Mouse (Mus musculus) embryonic facial prominence, embryonic 12.5 days (tissue): ENCODE measurements around the gene Foxn3. TPM values are rescaled to one million over a fixed set of nuclear protein-coding genes. Genes with fewer than 3 reads are reported as not detected.

Experiments used
- ATAC-seq: fragments of 200-750 bp; cut with Nextera tagmentation; 2 replicates; pipeline ENCODE4 v1.8.0; 2017; ENCODE audit not compliant: insufficient number of reproducible peaks, insufficient read depth, low FRiP score, low TSS enrichment
- H3K27ac ChIP-seq: fragments of 300-500 bp; sonication (generic); 2 replicates; pipeline ENCODE4 v1.5.1; 2016; ENCODE audit warnings: mild to moderate bottlenecking
- H3K27me3 ChIP-seq: fragments of 300-500 bp; sonication (generic); 2 replicates; pipeline ENCODE4 v1.6.1; 2016; ENCODE audit warnings: mild to moderate bottlenecking, moderate library complexity
- H3K36me3 ChIP-seq: fragments of 300-500 bp; sonication (generic); 2 replicates; pipeline ENCODE4 v1.6.1; 2016; ENCODE audit warnings: mild to moderate bottlenecking
- H3K4me1 ChIP-seq: fragments of 300-500 bp; sonication (generic); 2 replicates; pipeline ENCODE4 v1.6.1; 2016
- H3K4me2 ChIP-seq: fragments of 300-500 bp; sonication (generic); replicated peaks from 2 replicates; pipeline ENCODE4 v1.6.1; 2016; ENCODE audit warnings: mild to moderate bottlenecking, moderate library complexity
- H3K4me3 ChIP-seq: fragments of 300-500 bp; sonication (generic); 2 replicates; pipeline ENCODE4 v1.5.1; 2016; ENCODE audit warnings: mild to moderate bottlenecking
- H3K9ac ChIP-seq: fragments of 300-500 bp; sonication (generic); 2 replicates; pipeline ENCODE4 v1.6.1; 2016; ENCODE audit warnings: mild to moderate bottlenecking, moderate library complexity
- H3K9me3 ChIP-seq: fragments of 300-500 bp; sonication (generic); 2 replicates; pipeline ENCODE4 v1.6.1; 2016; ENCODE audit warnings: mild to moderate bottlenecking, moderate library complexity
- WGBS: fragments of 180-500 bp; shearing (Covaris S2); methylation state at CpG from one replicate; pipeline ENCODE4 v1.1.7; 2016; 5-methylcytosine and 5-hydroxymethylcytosine counted together
- polyA plus RNA-seq: library from polyadenylated mRNA; unstranded; fragments of >200 nt; fragmentation: Nextera tagmentation; extraction: Ambion mirVana; gene quantifications from 2 replicates; pipeline ENCODE4 v1.2.1, GENCODE M21; 2016

Gene Foxn3
- polyA plus RNA-seq, 1 experiment from 2014 or later: 101 TPM

- Histone ChIP-seq H3K4me1 (no peaks in the 10 kb centered on the region), H3K4me2 (no peak overlapping the region), H3K36me3 (no peaks in the 10 kb centered on the region), H3K27ac (no peak overlapping the region), H3K9me3 (0 out of 2 replicates have a peak, but pooled peaks cover 3% of the 10 kb centered on the region), H3K27me3 (no peaks in the 10 kb centered on the region), H3K4me3 (no peak overlapping the region), H3K9ac (no peak overlapping the region)
- 87% methylated on average over 6 of the region's 6 CpGs for WGBS
- ATAC-seq: no peak
Measured at GRCm38 (mm10) chr12:99431541-99431940, 131.8 kb downstream of the Foxn3 start.

GRCm38 (mm10) chr12:99430992-99431391 is 132.4 kb downstream of the Foxn3 start:
- H3K36me3 ChIP-seq: no peaks in the 10 kb centered on the region
- 97% methylated on average over 3 of the region's 3 CpGs for WGBS
- no peaks in the 10 kb centered on the region for H3K4me1 ChIP-seq
- 0 out of 2 replicates have a peak, but pooled peaks cover 3% of the 10 kb centered on the region for H3K9me3 ChIP-seq
- no peak overlapping the region for H3K4me3 ChIP-seq
- ATAC-seq: no peak
- no peak overlapping the region for H3K9ac ChIP-seq
- no peak overlapping the region for H3K4me2 ChIP-seq
- no peak overlapping the region for H3K27ac ChIP-seq
- H3K27me3 ChIP-seq: no peaks in the 10 kb centered on the region

- H3K36me3 ChIP-seq: no peaks in the 10 kb centered on the region
- H3K9ac ChIP-seq: no peak overlapping the region
- no peaks in the 10 kb centered on the region for H3K4me1 ChIP-seq
- ATAC-seq: no peak
- no peak overlapping the region for H3K4me2 ChIP-seq
- 91% methylated on average over 3 of the region's 3 CpGs for WGBS
- H3K9me3 ChIP-seq: 0 out of 2 replicates have a peak, but pooled peaks cover 3% of the 10 kb centered on the region
- no peaks in the 10 kb centered on the region for H3K27me3 ChIP-seq
- H3K4me3 ChIP-seq: no peak overlapping the region
- H3K27ac ChIP-seq: no peak overlapping the region
Measured at GRCm38 (mm10) chr12:99429101-99429500, 134.3 kb downstream of the Foxn3 start.

GRCm38 (mm10) chr12:99426207-99426916 is 137.0 kb downstream of the Foxn3 start:
- H3K36me3 ChIP-seq: no peaks in the 10 kb centered on the region
- WGBS: 72% methylated on average over 14 of the region's 14 CpGs
- H3K27me3 ChIP-seq: no peaks in the 10 kb centered on the region
- H3K9me3 ChIP-seq: 0 out of 2 replicates have a peak, but pooled peaks cover 3% of the 10 kb centered on the region
- no peak overlapping the region for H3K4me2 ChIP-seq
- no peak overlapping the region for H3K27ac ChIP-seq
- H3K4me3 ChIP-seq: no peak overlapping the region
- no peaks in the 10 kb centered on the region for H3K4me1 ChIP-seq
- ATAC-seq: no peak
- H3K9ac ChIP-seq: no peak overlapping the region

GRCm38 (mm10) chr12:99419396-99419760 is 144.0 kb downstream of the Foxn3 start:
- no peaks in the 10 kb centered on the region for H3K36me3 ChIP-seq
- no peak for ATAC-seq
- 91% methylated on average over 2 of the region's 2 CpGs for WGBS
- no peaks in the 10 kb centered on the region for H3K9me3 ChIP-seq
- H3K4me2 ChIP-seq: no peak overlapping the region
- peaks cover 3% of the 10 kb centered on the region; the same call in 1 of the 2 replicates for H3K4me1 ChIP-seq
- no peaks in the 10 kb centered on the region for H3K27me3 ChIP-seq
- no peak overlapping the region for H3K27ac ChIP-seq
- H3K4me3 ChIP-seq: no peak overlapping the region
- no peak overlapping the region for H3K9ac ChIP-seq

GRCm38 (mm10) chr12:99418476-99419395 is 144.6 kb downstream of the Foxn3 start:
- WGBS: 75% methylated on average over 7 of the region's 7 CpGs
- Histone ChIP-seq H3K9ac (no peak overlapping the region), H3K4me2 (no peak overlapping the region), H3K4me1 (peaks cover 10% of the 10 kb centered on the region; the same call in 1 of the 2 replicates), H3K36me3 (no peaks in the 10 kb centered on the region), H3K4me3 (no peak overlapping the region), H3K9me3 (no peaks in the 10 kb centered on the region), H3K27ac (no peak overlapping the region), H3K27me3 (no peaks in the 10 kb centered on the region)
- no peak for ATAC-seq

GRCm38 (mm10) chr12:99417885-99418284 is 145.5 kb downstream of the Foxn3 start:
- H3K36me3 ChIP-seq: no peaks in the 10 kb centered on the region
- no peak overlapping the region for H3K27ac ChIP-seq
- H3K9me3 ChIP-seq: no peaks in the 10 kb centered on the region
- no peak overlapping the region for H3K4me3 ChIP-seq
- peaks cover 10% of the 10 kb centered on the region; the same call in 1 of the 2 replicates for H3K4me1 ChIP-seq
- no peak overlapping the region for H3K9ac ChIP-seq
- no peak for ATAC-seq
- no peaks in the 10 kb centered on the region for H3K27me3 ChIP-seq
- H3K4me2 ChIP-seq: no peak overlapping the region
- 81% methylated on average over 9 of the region's 9 CpGs for WGBS

- no peaks in the 10 kb centered on the region for H3K27me3 ChIP-seq
- no peak for ATAC-seq
- no peak overlapping the region for H3K4me2 ChIP-seq
- H3K9me3 ChIP-seq: no peaks in the 10 kb centered on the region
- no peaks in the 10 kb centered on the region for H3K36me3 ChIP-seq
- no peak overlapping the region for H3K9ac ChIP-seq
- peaks cover 17% of the 10 kb centered on the region; the same call in 1 of the 2 replicates for H3K4me1 ChIP-seq
- WGBS: 56% methylated on average over 5 of the region's 5 CpGs
- H3K4me3 ChIP-seq: no peak overlapping the region
- no peak overlapping the region for H3K27ac ChIP-seq
Measured at GRCm38 (mm10) chr12:99415538-99415937, 147.8 kb downstream of the Foxn3 start.

GRCm38 (mm10) chr12:99412496-99412895 is 150.9 kb downstream of the Foxn3 start:
- Histone ChIP-seq H3K4me2 (no peak overlapping the region), H3K4me1 (peaks cover 20% of the 10 kb centered on the region; the same call in 1 of the 2 replicates), H3K4me3 (no peak overlapping the region), H3K27ac (no peak overlapping the region), H3K9ac (no peak overlapping the region), H3K9me3 (no peaks in the 10 kb centered on the region), H3K27me3 (no peaks in the 10 kb centered on the region), H3K36me3 (no peaks in the 10 kb centered on the region)
- ATAC-seq: no peak
- 31% methylated on average over 3 of the region's 3 CpGs for WGBS

- no peak overlapping the region for H3K4me3 ChIP-seq
- H3K27ac ChIP-seq: no peak overlapping the region
- no peak for ATAC-seq
- no peak overlapping the region for H3K9ac ChIP-seq
- peaks cover 24% of the 10 kb centered on the region; the same call in 1 of the 2 replicates for H3K4me1 ChIP-seq
- no peak overlapping the region for H3K4me2 ChIP-seq
- WGBS: 19% methylated on average over 7 of the region's 7 CpGs
- no peaks in the 10 kb centered on the region for H3K9me3 ChIP-seq
- H3K36me3 ChIP-seq: no peaks in the 10 kb centered on the region
- no peaks in the 10 kb centered on the region for H3K27me3 ChIP-seq
Measured at GRCm38 (mm10) chr12:99412034-99412433, 151.3 kb downstream of the Foxn3 start.

GRCm38 (mm10) chr12:99408651-99409050 is 154.7 kb downstream of the Foxn3 start:
- Histone ChIP-seq H3K9ac (no peak overlapping the region), H3K4me3 (no peak overlapping the region), H3K27ac (no peak overlapping the region), H3K27me3 (no peaks in the 10 kb centered on the region), H3K4me2 (no peak overlapping the region), H3K9me3 (no peaks in the 10 kb centered on the region), H3K4me1 (peaks cover 25% of the 10 kb centered on the region; the same call in 1 of the 2 replicates), H3K36me3 (no peaks in the 10 kb centered on the region)
- no peak for ATAC-seq
- WGBS: 74% methylated on average over 3 of the region's 3 CpGs
